Mouse (Mus musculus) MEL (cell line): ENCODE measurements at regions not wholly inside any gene's neighbourhood (a gene's known extent, or its start where the extent isn't known, plus 50 kb on each side); places are given as distances from the start of the nearest gene placed in this dataset.
A peak's percentile ranks its signal among the peaks of the same experiment; 100 is the strongest.

Source experiments
- DNase-seq: peaks from one replicate; pipeline ENCODE4 v3.0.0; 2011; ENCODE audit warnings: low read depth, low spot score
- H3K27ac ChIP-seq: 2 replicates; pipeline ENCODE4 v1.5.1; 2012; ENCODE audit warnings: low read depth, mild to moderate bottlenecking, control low read depth, low read length, moderate library complexity; ENCODE audit not compliant: control insufficient read depth
- H3K27me3 ChIP-seq, 2 experiments: fragments of 150-350 bp in 1 of 2; sonication (generic) in 1 of 2; 2 replicates each; pipeline ENCODE4 v1.6.1; 2012; ENCODE audit warnings: low read length in 2 of 2, mild to moderate bottlenecking in 2 of 2, improper control_type of control experiment in 1 of 2, moderate library complexity in 1 of 2; ENCODE audit not compliant: insufficient read depth in 2 of 2, control insufficient read depth in 1 of 2
- H3K36me3 ChIP-seq, 2 experiments: 2 replicates each; pipeline ENCODE4 v1.6.1; 2012 to 2014; ENCODE audit warnings: low read length in 2 of 2, improper control_type of control experiment in 1 of 2, inconsistent platforms in 1 of 2, mild to moderate bottlenecking in 1 of 2; ENCODE audit not compliant: insufficient read depth in 2 of 2, control insufficient read depth in 1 of 2
- H3K4me1 ChIP-seq, 2 experiments: fragments of 150-350 bp in 1 of 2; sonication (generic) in 1 of 2; 2 replicates each; pipeline ENCODE4 v1.6.1; 2012; ENCODE audit warnings: low read length in 2 of 2, improper control_type of control experiment in 1 of 2, mild to moderate bottlenecking in 1 of 2; ENCODE audit not compliant: insufficient read depth in 2 of 2, control insufficient read depth in 1 of 2
- H3K4me3 ChIP-seq, 2 experiments: fragments of 150-350 bp in 1 of 2; sonication (generic) in 1 of 2; 2 replicates each; pipeline ENCODE4 v1.5.1; 2012; ENCODE audit warnings: low read depth in 2 of 2, low read length in 2 of 2, mild to moderate bottlenecking in 2 of 2, moderate library complexity in 2 of 2, control low read depth in 1 of 2, improper control_type of control experiment in 1 of 2; ENCODE audit not compliant: control insufficient read depth in 1 of 2, insufficient read depth in 1 of 2
- H3K79me2 ChIP-seq: 2 replicates; pipeline ENCODE4 v1.6.1; 2012; ENCODE audit warnings: mild to moderate bottlenecking, low read length, moderate library complexity; ENCODE audit not compliant: control insufficient read depth, poor library complexity, insufficient read depth
- H3K9ac ChIP-seq: 2 replicates; pipeline ENCODE4 v1.6.1; 2012; ENCODE audit warnings: low read depth, mild to moderate bottlenecking, control low read depth, low read length, moderate library complexity; ENCODE audit not compliant: control insufficient read depth, poor library complexity, severe bottlenecking
- H3K9me3 ChIP-seq: fragments of 150-350 bp; sonication (generic); replicated peaks from 2 replicates; pipeline ENCODE4 v1.6.1; 2012; ENCODE audit warnings: mild to moderate bottlenecking, low read length, improper control_type of control experiment, moderate library complexity; ENCODE audit not compliant: insufficient read depth
- CHD1 ChIP-seq: IDR thresholded peaks from 2 replicates; pipeline ENCODE4 v1.6.1; 2012; ENCODE audit warnings: low read depth, mild to moderate bottlenecking, inconsistent platforms, low read length, improper control_type of control experiment
- CHD2 ChIP-seq: IDR thresholded peaks from 2 replicates; pipeline ENCODE4 v1.6.1; 2011; ENCODE audit warnings: low read length, improper control_type of control experiment
- CTCF ChIP-seq, 3 experiments: IDR thresholded peaks in 2 of 3; conservative IDR thresholded peaks in 1 of 3; 2 replicates each; pipeline ENCODE4 v1.5.1; 2011 to 2012; ENCODE audit warnings: low read length in 3 of 3, low read depth in 2 of 3, mild to moderate bottlenecking in 2 of 3, improper control_type of control experiment in 1 of 3, inconsistent platforms in 1 of 3, mixed read lengths in 1 of 3, moderate library complexity in 1 of 3; ENCODE audit not compliant: control insufficient read depth in 1 of 3, insufficient read depth in 1 of 3, poor library complexity in 1 of 3, severe bottlenecking in 1 of 3
- ELF1 ChIP-seq: IDR thresholded peaks from 2 replicates; pipeline ENCODE4 v1.6.1; 2014; ENCODE audit warnings: low read depth, mild to moderate bottlenecking, inconsistent platforms, low read length, improper control_type of control experiment, moderate library complexity
- EP300 ChIP-seq, 2 experiments: IDR thresholded peaks; 2 replicates each; pipeline ENCODE4 v1.6.1; 2011; ENCODE audit warnings: improper control_type of control experiment in 2 of 2, low read length in 2 of 2, low read depth in 1 of 2, mild to moderate bottlenecking in 1 of 2
- ETS1 ChIP-seq: IDR thresholded peaks from 2 replicates; pipeline ENCODE4 v1.6.1; 2012; ENCODE audit warnings: low read depth, mild to moderate bottlenecking, inconsistent platforms, low read length, improper control_type of control experiment, moderate library complexity
- GATA1 ChIP-seq: IDR thresholded peaks from 2 replicates; pipeline ENCODE4 v1.6.1; 2011; ENCODE audit warnings: low read depth, low read length, improper control_type of control experiment
- HCFC1 ChIP-seq: IDR thresholded peaks from 2 replicates; pipeline ENCODE4 v1.6.1; 2012; ENCODE audit warnings: low read depth, mild to moderate bottlenecking, inconsistent platforms, low read length, improper control_type of control experiment, moderate library complexity
- KAT2A ChIP-seq: conservative IDR thresholded peaks from 2 replicates; pipeline ENCODE4 v1.6.1; 2012; ENCODE audit warnings: low read depth, low read length, improper control_type of control experiment, inconsistent platforms
- MAZ ChIP-seq: IDR thresholded peaks from 2 replicates; pipeline ENCODE4 v1.6.1; 2012; ENCODE audit warnings: low read depth, mild to moderate bottlenecking, inconsistent platforms, low read length, improper control_type of control experiment
- MYB ChIP-seq: IDR thresholded peaks from 2 replicates; pipeline ENCODE4 v1.6.1; 2011; ENCODE audit warnings: mild to moderate bottlenecking, low read depth, low read length, improper control_type of control experiment
- MYC ChIP-seq: IDR thresholded peaks from 2 replicates; pipeline ENCODE4 v1.6.1; 2011; ENCODE audit warnings: low read depth, mild to moderate bottlenecking, low read length, improper control_type of control experiment, moderate library complexity
- NELFE ChIP-seq: IDR thresholded peaks from 2 replicates; pipeline ENCODE4 v1.6.1; 2011; ENCODE audit warnings: low read depth, low read length, improper control_type of control experiment
- NRF1 ChIP-seq: IDR thresholded peaks from 2 replicates; pipeline ENCODE4 v1.6.1; 2014; ENCODE audit warnings: low read depth, mild to moderate bottlenecking, inconsistent platforms, low read length, improper control_type of control experiment, moderate library complexity; ENCODE audit not compliant: poor library complexity, insufficient read depth, severe bottlenecking
- POLR2A ChIP-seq, 2 experiments: IDR thresholded peaks; 2 replicates each; pipeline ENCODE4 v1.6.1; 2011 to 2012; ENCODE audit warnings: low read length in 2 of 2, mild to moderate bottlenecking in 2 of 2, control low read depth in 1 of 2, improper control_type of control experiment in 1 of 2, low read depth in 1 of 2, moderate library complexity in 1 of 2; ENCODE audit not compliant: control insufficient read depth in 1 of 2, insufficient read depth in 1 of 2, poor library complexity in 1 of 2
- POLR2AphosphoS2 ChIP-seq: IDR thresholded peaks from 2 replicates; pipeline ENCODE4 v1.6.1; 2011; ENCODE audit warnings: low read length, improper control_type of control experiment
- RAD21 ChIP-seq: IDR thresholded peaks from 2 replicates; pipeline ENCODE4 v1.6.1; 2011; ENCODE audit warnings: mild to moderate bottlenecking, low read depth, low read length, improper control_type of control experiment
- RCOR1 ChIP-seq: IDR thresholded peaks from 2 replicates; pipeline ENCODE4 v1.6.1; 2012; ENCODE audit warnings: low read depth, mild to moderate bottlenecking, inconsistent platforms, low read length, improper control_type of control experiment
- TAL1 ChIP-seq: IDR thresholded peaks from 2 replicates; pipeline ENCODE4 v1.6.1; 2012; ENCODE audit warnings: mild to moderate bottlenecking, inconsistent platforms, low read length, moderate library complexity, mixed read lengths
- TBP ChIP-seq: IDR thresholded peaks from 2 replicates; pipeline ENCODE4 v1.8.0; 2011; ENCODE audit warnings: low read depth, low read length, improper control_type of control experiment
- TCF12 ChIP-seq: IDR thresholded peaks from 2 replicates; pipeline ENCODE4 v1.6.1; 2014; ENCODE audit warnings: low read depth, mild to moderate bottlenecking, inconsistent platforms, low read length, improper control_type of control experiment, moderate library complexity
- UBTF ChIP-seq: IDR thresholded peaks from 2 replicates; pipeline ENCODE4 v1.6.1; 2012; ENCODE audit warnings: low read depth, mild to moderate bottlenecking, inconsistent platforms, low read length, improper control_type of control experiment, moderate library complexity, borderline replicate concordance; ENCODE audit not compliant: insufficient read depth
- USF1 ChIP-seq: IDR thresholded peaks from 2 replicates; pipeline ENCODE4 v1.6.1; 2014; ENCODE audit warnings: low read depth, mild to moderate bottlenecking, inconsistent platforms, low read length, improper control_type of control experiment, moderate library complexity
- ZKSCAN1 ChIP-seq: IDR thresholded peaks from 2 replicates; pipeline ENCODE4 v1.6.1; 2012; ENCODE audit warnings: low read depth, mild to moderate bottlenecking, inconsistent platforms, low read length, improper control_type of control experiment, moderate library complexity
- ZMIZ1 ChIP-seq: IDR thresholded peaks from 2 replicates; pipeline ENCODE4 v1.6.1; 2012; ENCODE audit warnings: low read depth, mild to moderate bottlenecking, inconsistent platforms, low read length, improper control_type of control experiment, moderate library complexity
- ZNF384 ChIP-seq: IDR thresholded peaks from 2 replicates; pipeline ENCODE4 v1.6.1; 2012; ENCODE audit warnings: low read depth, mild to moderate bottlenecking, inconsistent platforms, low read length, improper control_type of control experiment

GRCm38 (mm10) chrX:19148251-19148650 is 332.9 kb downstream of the Tex13c3 start:
- H3K4me1 ChIP-seq, result peaks cover 5 to 16% of the 10 kb centered on the region in 2 experiments
- peak; percentile 53 for DNase-seq
- no peak for TF ChIP-seq UBTF
- peak; percentile 56; the same call in 1 of the 2 replicates for TF ChIP-seq GATA1
- peak; percentile 56; the same call in 1 of the 2 replicates for TF ChIP-seq MYB
- no peak for TF ChIP-seq ZKSCAN1
- TF ChIP-seq EP300 (IDR thresholded peaks at IDR 0.05; ENCODE audit: low read depth in 1 of 2, low read length in 2 of 2), result peak; percentile 73 to 85
- TF ChIP-seq POLR2AphosphoS2, result no peak
- TF ChIP-seq RCOR1, result peak; percentile 17; the same call in 1 of the 2 replicates
- TF ChIP-seq CHD2, result no peak
- no peak for TF ChIP-seq NRF1
- no peak for TF ChIP-seq NELFE
- 0 out of 2 replicates have a peak, but pooled peaks have one; percentile 30 for TF ChIP-seq ETS1
- TF ChIP-seq TCF12, result peak; percentile 67; the same call in 1 of the 2 replicates
- TF ChIP-seq TAL1, result no peak
- peaks cover 5 to 33% of the 10 kb centered on the region in 2 experiments for H3K36me3 ChIP-seq
- H3K79me2 ChIP-seq, result no peaks in the 10 kb centered on the region
- no peak overlapping the region for H3K4me3 ChIP-seq
- H3K9ac ChIP-seq, result no peak overlapping the region
- no peak overlapping the region; the same call in 1 of the 2 replicates for H3K27ac ChIP-seq
- no peaks in the 10 kb centered on the region for H3K27me3 ChIP-seq
- H3K9me3 ChIP-seq, result no peaks in the 10 kb centered on the region

- Histone ChIP-seq H3K27me3 (no peaks in the 10 kb centered on the region), H3K79me2 (no peaks in the 10 kb centered on the region), H3K4me3 (no peak overlapping the region), H3K9me3 (no peaks in the 10 kb centered on the region), H3K9ac (no peak overlapping the region), H3K36me3 (no peaks in the 10 kb centered on the region), H3K27ac (no peak overlapping the region), H3K4me1 (no peaks in the 10 kb centered on the region)
- TF ChIP-seq TBP (no peak), ZMIZ1 (no peak), ZKSCAN1 (no peak), CHD1 (no peak), NRF1 (no peak), HCFC1 (no peak), MAZ (no peak), ZNF384 (no peak), MYB (no peak), RCOR1 (no peak), ETS1 (no peak), CTCF (IDR thresholded peaks at IDR 0.05 in 2 of 3, conservative IDR thresholded peaks at IDR 0.05 in 1 of 3; ENCODE audit: control insufficient read depth in 1 of 3, insufficient read depth in 1 of 3, low read depth in 2 of 3, low read length in 3 of 3, poor library complexity in 1 of 3, severe bottlenecking in 1 of 3) (no peak), KAT2A (no peak), RAD21 (no peak), POLR2A (IDR thresholded peaks at IDR 0.05; ENCODE audit: control insufficient read depth in 1 of 2, insufficient read depth in 1 of 2, low read depth in 1 of 2, low read length in 2 of 2, poor library complexity in 1 of 2) (no peak), ELF1 (no peak), NELFE (no peak), MYC (no peak), USF1 (no peak)
- DNase-seq, result no peak
These were observed 368.4 kb downstream of the Tex13c3 start for GRCm38 (mm10) chrX:19112753-19113152.
